Mouse (Mus musculus): ENCODE data around the gene Gm16181. TPM values are rescaled to one million over a fixed set of nuclear protein-coding genes. Genes with fewer than 3 reads are reported as not detected.

The Gm16181 gene
- 0.41 and 0.77 TPM in 2 replicates for polyA plus RNA-seq (2015; fragmentation: Nextera tagmentation; extraction: Ambion mirVana)

DNA sequence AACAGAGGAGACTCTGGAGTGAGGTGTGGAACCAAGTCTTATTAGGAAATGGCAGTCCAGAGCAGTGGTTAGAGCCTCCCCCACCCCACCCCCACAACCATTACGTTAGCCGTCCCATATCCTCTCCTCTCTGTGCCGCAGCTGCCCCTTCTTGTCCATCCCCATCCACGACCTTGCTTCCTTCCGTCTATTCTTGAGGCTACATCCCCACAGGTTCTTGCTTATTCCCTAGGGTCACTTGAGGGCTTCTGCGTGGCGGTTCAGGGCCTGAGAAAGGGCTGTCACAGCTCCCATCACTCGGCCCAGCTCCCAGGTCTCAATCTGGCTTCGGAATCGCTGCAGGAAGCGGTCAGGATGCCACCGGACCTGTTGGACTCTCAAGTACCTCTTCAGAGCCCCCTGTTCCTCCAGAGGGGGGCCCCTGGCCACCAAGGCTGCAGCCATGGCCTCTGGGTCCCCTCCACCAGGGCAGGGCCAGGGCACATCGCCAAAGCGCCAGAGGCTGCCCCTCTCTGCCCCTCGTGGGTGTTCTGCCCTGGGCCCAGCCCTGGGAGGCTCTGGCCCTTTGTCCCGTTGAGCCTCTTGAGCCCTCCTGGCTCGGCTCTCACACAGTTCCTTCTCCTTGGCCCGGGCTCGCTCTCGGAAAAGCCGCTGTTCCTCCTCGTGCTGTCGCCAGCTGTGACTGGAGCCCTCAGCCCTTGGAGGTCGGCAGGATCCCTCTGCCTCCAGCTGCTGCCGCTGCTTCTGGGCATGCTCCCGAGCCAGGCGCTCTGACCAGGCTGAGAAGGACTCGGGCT lies at the start of gene Gm16181:
Gene Gm16181, plus strand, starts transcription at position 679 of the 797 bp plus-strand sequence.
- H3K4me1 ChIP-seq: 0 out of 2 replicates have a peak, but pooled peaks cover 6% of the 10 kb centered on the region
- WGBS: 83% methylated on average over 28 of the region's 28 CpGs
- H3K4me2 ChIP-seq: no peak within 1 kb of the TSS
- no peak within 1 kb of the TSS for H3K4me3 ChIP-seq
- no peaks in the 10 kb centered on the region for H3K9me3 ChIP-seq
- no peak within 1 kb of the TSS for H3K27ac ChIP-seq
- no peaks in the 10 kb centered on the region for H3K27me3 ChIP-seq
- ATAC-seq (ENCODE audit: insufficient number of reproducible peaks, low FRiP score, low TSS enrichment, low read depth): no peak
- no peak within 1 kb of the TSS for H3K9ac ChIP-seq
- peaks cover 18% of the 10 kb centered on the region for H3K36me3 ChIP-seq

- Histone ChIP-seq H3K36me3 (no peaks in the 10 kb centered on the region), H3K9ac (no peak overlapping the region), H3K27me3 (no peaks in the 10 kb centered on the region), H3K4me2 (no peak overlapping the region), H3K27ac (peak overlapping the region; percentile 33; the same call in 1 of the 2 replicates), H3K9me3 (no peaks in the 10 kb centered on the region), H3K4me1 (0 out of 2 replicates have a peak, but pooled peaks cover 11% of the 10 kb centered on the region), H3K4me3 (no peak overlapping the region)
- no peak for ATAC-seq (ENCODE audit: insufficient number of reproducible peaks, low FRiP score, low TSS enrichment, low read depth)
- 61% methylated on average over 11 of the region's 11 CpGs for WGBS
These were observed 48.0 kb upstream of the Gm16181 start for GRCm38 (mm10) chr17:35172445-35173234.

- Histone ChIP-seq H3K4me3 (no peak overlapping the region), H3K27ac (peak overlapping the region; percentile 18; the same call in 1 of the 2 replicates), H3K27me3 (no peaks in the 10 kb centered on the region), H3K9me3 (no peaks in the 10 kb centered on the region), H3K4me1 (0 out of 2 replicates have a peak, but pooled peaks cover 11% of the 10 kb centered on the region), H3K4me2 (no peak overlapping the region), H3K36me3 (no peaks in the 10 kb centered on the region), H3K9ac (no peak overlapping the region)
- WGBS: 61% methylated on average over 3 of the region's 3 CpGs
- ATAC-seq (ENCODE audit: insufficient number of reproducible peaks, low FRiP score, low TSS enrichment, low read depth): no peak
These were observed 47.3 kb upstream of the Gm16181 start for GRCm38 (mm10) chr17:35173329-35173728.

- peak overlapping the region; percentile 18; the same call in 1 of the 2 replicates for H3K27ac ChIP-seq
- no peak for ATAC-seq (ENCODE audit: insufficient number of reproducible peaks, low FRiP score, low TSS enrichment, low read depth)
- no peaks in the 10 kb centered on the region for H3K36me3 ChIP-seq
- H3K9ac ChIP-seq: no peak overlapping the region
- H3K4me2 ChIP-seq: no peak overlapping the region
- H3K4me3 ChIP-seq: no peak overlapping the region
- H3K27me3 ChIP-seq: no peaks in the 10 kb centered on the region
- 30% methylated on average over 8 of the region's 8 CpGs for WGBS
- H3K9me3 ChIP-seq: no peaks in the 10 kb centered on the region
- 0 out of 2 replicates have a peak, but pooled peaks cover 11% of the 10 kb centered on the region for H3K4me1 ChIP-seq
These were observed 46.2 kb upstream of the Gm16181 start for GRCm38 (mm10) chr17:35174201-35174977.

- no peak for ATAC-seq (ENCODE audit: insufficient number of reproducible peaks, low FRiP score, low TSS enrichment, low read depth)
- WGBS: 77% methylated on average over 6 of the region's 6 CpGs
- Histone ChIP-seq H3K27me3 (no peaks in the 10 kb centered on the region), H3K9ac (no peak overlapping the region), H3K4me2 (no peak overlapping the region), H3K4me1 (0 out of 2 replicates have a peak, but pooled peaks cover 11% of the 10 kb centered on the region), H3K9me3 (no peaks in the 10 kb centered on the region), H3K4me3 (no peak overlapping the region), H3K36me3 (no peaks in the 10 kb centered on the region), H3K27ac (no peak overlapping the region)
These were observed 45.3 kb upstream of the Gm16181 start for GRCm38 (mm10) chr17:35175382-35175781.

DNA sequence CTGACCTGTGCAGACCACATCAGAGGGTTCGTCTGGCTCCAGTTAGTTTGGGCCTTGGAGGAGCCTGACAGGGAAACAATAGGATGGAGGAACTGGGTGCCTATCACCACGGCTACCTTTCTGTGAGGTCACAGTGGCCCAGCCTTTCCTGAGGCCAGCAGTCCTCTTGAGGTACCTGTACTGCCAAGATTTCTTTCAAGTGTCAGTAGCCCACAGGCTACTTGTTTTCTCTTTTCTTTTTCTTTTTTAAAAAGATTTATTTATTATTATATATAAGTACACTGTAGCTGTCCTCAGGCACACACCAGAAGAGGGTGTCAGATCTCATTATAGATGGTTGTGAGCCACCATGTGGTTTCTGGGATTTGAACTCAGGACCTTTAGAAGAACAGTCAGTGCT lies 44.7 kb upstream of the Gm16181 start, which contains the start of gene Aif1:
Gene Aif1, minus strand, starts transcription at position 101 of the 400 bp plus-strand sequence.
- Histone ChIP-seq H3K27me3 (no peaks in the 10 kb centered on the region), H3K4me1 (0 out of 2 replicates have a peak, but pooled peaks cover 11% of the 10 kb centered on the region), H3K9ac (no peak within 1 kb of the TSS), H3K36me3 (no peaks in the 10 kb centered on the region), H3K4me2 (no peak within 1 kb of the TSS), H3K27ac (no peak within 1 kb of the TSS), H3K4me3 (no peak within 1 kb of the TSS), H3K9me3 (no peaks in the 10 kb centered on the region)
- ATAC-seq (ENCODE audit: insufficient number of reproducible peaks, low FRiP score, low TSS enrichment, low read depth): no peak
- 71% methylated on average over 2 of the region's 2 CpGs for WGBS

DNA sequence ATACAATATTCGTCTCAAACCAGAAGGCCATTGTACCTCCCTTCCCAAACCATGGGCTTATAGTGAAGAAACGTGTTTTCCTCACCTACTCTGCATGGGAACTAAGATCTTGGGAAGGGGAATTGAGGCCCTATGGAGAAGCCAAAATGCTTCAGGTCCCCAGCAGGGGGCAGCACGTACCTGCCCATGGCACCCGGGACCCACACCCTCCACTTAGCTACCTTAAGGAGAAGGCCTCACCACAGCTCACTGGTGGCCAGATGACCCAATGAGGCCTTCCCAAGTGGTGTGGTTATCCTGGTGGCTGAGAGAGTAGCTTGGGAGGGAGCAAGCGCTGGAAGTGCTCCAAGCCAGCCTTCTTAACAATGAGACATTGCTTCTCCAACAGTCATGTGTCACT lies 42.1 kb upstream of the Gm16181 start:
- H3K4me1 ChIP-seq: 0 out of 2 replicates have a peak, but pooled peaks cover 9% of the 10 kb centered on the region
- WGBS: 6% methylated on average over 5 of the region's 5 CpGs
- H3K4me2 ChIP-seq: no peak overlapping the region
- no peaks in the 10 kb centered on the region for H3K36me3 ChIP-seq
- no peaks in the 10 kb centered on the region for H3K9me3 ChIP-seq
- H3K4me3 ChIP-seq: no peak overlapping the region
- no peaks in the 10 kb centered on the region for H3K27me3 ChIP-seq
- no peak overlapping the region for H3K9ac ChIP-seq
- no peak overlapping the region for H3K27ac ChIP-seq
- ATAC-seq (ENCODE audit: insufficient number of reproducible peaks, low FRiP score, low TSS enrichment, low read depth): no peak; the same call in 1 of the 2 replicates

DNA sequence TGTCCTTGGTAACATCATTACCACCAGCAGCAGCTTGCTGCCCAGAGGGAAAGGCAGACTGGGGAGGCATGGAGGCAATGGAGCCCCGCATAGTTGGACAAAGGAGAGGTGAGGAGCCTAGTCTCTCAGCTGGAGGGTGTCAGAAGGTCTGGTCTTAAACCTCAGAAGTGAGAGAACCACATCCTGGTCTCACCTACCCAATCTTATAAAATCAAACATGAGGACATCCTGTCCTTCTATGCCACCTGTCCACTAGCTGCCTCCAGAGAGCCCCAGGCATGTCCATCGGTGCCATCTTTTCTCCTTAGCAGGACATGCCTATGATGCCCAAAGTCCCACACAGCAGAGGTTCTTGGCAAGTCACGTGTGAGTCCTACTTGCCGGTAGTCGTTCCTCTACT lies 40.5 kb upstream of the Gm16181 start:
- ATAC-seq (ENCODE audit: insufficient number of reproducible peaks, low FRiP score, low TSS enrichment, low read depth): no peak
- WGBS: 85% methylated on average over 5 of the region's 5 CpGs
- Histone ChIP-seq H3K9me3 (no peaks in the 10 kb centered on the region), H3K4me3 (no peak overlapping the region), H3K36me3 (no peaks in the 10 kb centered on the region), H3K27ac (no peak overlapping the region), H3K4me1 (no peaks in the 10 kb centered on the region), H3K27me3 (no peaks in the 10 kb centered on the region), H3K9ac (no peak overlapping the region), H3K4me2 (no peak overlapping the region)

DNA sequence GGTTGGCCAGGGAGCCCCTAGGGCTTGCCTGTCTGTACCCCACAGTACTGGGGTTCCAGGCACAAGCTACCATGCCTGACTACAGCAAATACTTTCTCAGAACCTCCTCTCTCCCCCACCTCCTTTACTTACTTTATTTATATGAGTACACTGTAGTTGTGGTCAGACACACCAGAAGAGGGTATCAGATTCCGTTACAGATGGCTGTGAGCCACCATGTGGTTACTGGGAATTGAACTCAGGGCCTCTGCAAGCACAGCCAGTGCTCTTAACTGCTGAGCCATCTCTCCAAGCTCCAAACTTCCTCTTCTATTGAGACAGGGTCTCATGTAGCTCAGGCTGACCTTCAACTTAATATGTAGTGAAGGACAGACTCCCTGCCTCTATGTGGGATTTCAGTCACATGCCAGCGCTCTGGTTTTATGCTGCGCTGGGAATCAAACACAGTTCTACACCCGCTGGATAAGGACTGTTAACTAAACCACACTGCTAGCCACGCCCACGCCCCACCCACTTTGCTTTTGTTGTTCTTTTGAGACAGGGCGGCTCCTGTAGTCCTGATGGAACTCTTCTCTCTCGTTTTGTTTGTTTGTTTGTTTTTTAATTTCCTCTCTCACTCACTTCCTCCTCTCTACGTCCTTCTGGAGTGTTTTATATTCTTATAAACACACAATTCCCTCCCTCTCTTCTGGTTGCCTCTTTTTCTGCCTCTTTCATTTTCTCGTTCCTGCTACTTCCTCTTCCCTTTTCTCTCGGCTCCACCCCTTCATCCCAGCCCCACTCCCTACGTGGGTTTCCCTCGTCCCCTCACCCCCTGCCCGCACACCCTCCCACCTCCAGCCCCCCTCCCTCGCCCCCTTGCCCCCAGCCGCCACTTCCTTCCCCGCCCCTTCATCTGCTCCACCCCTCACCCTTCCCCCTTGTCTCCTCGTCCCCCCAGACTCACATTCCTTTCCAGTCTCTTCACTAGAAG lies 34.7 kb upstream of the Gm16181 start:
- Histone ChIP-seq H3K9me3 (no peaks in the 10 kb centered on the region), H3K4me3 (peak overlapping the region; percentile 42), H3K4me2 (peak overlapping the region; percentile 53), H3K36me3 (no peaks in the 10 kb centered on the region), H3K9ac (peak overlapping the region; percentile 7; the same call in 1 of the 2 replicates), H3K27ac (peak overlapping the region; percentile 85), H3K4me1 (peaks cover 9% of the 10 kb centered on the region), H3K27me3 (no peaks in the 10 kb centered on the region)
- peak; percentile 53; the same call in 1 of the 2 replicates for ATAC-seq (ENCODE audit: insufficient number of reproducible peaks, low FRiP score, low TSS enrichment, low read depth)
- 2% methylated on average over 16 of the region's 18 CpGs for WGBS

DNA sequence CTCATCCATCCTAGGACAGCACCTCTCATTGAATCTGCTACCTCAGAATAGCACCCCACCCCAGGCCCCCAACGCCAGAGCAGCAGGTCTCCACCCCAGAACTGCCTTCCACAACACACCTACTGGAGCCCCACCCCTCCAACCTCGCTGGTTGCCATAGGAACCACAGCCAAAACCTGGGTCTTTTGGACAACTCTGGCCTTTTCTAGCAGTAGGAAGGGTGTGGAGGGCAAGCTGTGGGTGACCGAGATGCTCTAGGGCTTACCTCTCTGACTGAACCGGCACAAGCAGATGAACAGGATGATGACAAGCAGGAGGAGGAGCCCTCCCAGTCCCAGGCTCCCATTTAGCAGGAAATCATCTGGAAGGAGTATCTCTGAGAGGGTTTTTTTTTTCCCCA lies 34.0 kb upstream of the Gm16181 start:
- peak overlapping the region; percentile 42 for H3K4me3 ChIP-seq
- H3K9ac ChIP-seq: no peak overlapping the region
- no peak for ATAC-seq (ENCODE audit: insufficient number of reproducible peaks, low FRiP score, low TSS enrichment, low read depth)
- no peaks in the 10 kb centered on the region for H3K9me3 ChIP-seq
- H3K27me3 ChIP-seq: no peaks in the 10 kb centered on the region
- H3K4me2 ChIP-seq: peak overlapping the region; percentile 53
- H3K36me3 ChIP-seq: no peaks in the 10 kb centered on the region
- peak overlapping the region; percentile 85 for H3K27ac ChIP-seq
- peaks cover 9% of the 10 kb centered on the region for H3K4me1 ChIP-seq
- under 1% methylated on average over 4 of the region's 4 CpGs for WGBS

Data from limb, embryonic 15.5 days (tissue).